Mouse (Mus musculus) thymus, postnatal 4 days (tissue): ENCODE results near the gene Mknk1.

Source experiments
- DNase-seq: peaks from one replicate; pipeline ENCODE4 v3.0.0; 2021

Gene Mknk1

GRCm38 (mm10) chr4:115897901-115898631 lies 59.1 kb downstream of the Mknk1 start:
- peak; percentile 22 for DNase-seq

DNA sequence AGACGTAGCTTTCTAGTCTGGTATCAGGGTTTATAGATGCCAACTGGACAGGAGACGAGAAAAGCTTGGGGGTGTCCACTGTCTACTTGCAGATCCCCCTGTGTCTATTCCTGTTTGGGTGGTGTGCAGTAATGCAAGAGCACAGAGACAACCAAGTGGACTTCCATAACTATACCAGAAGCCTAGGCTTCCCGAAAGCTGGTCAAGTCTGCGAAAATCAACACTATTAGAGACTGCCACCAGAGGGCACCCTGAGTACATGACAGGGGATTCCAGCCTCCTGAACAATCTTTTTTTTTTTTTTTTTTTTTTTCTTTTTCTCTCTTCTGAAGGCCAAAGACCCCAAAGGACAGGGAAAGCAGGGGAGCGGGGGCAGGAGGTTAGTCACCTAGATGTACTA lies 63.8 kb downstream of the Mknk1 start:
- DNase-seq: peak; percentile 84

DNA sequence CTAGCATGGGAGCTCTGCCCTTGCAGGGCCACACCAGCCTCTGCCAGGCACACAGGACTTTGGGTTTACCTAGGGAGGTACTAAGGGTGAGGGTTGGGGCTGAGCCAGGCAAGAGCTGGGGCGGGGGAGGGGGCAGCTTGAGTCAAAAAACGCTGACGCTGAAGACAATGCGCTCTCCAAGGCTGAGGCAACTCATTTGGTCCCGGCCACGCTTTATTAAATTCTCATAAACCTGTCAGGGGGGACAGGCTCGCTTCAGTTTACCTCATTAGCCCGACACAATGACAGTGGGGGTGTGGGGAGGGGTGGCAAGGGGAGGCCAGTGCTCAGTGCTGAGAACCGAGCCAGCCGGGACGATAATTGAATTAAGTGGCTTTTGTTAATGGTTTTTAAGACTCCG lies 65.4 kb downstream of the Mknk1 start:
- no peak for DNase-seq

- no peak for DNase-seq
Measured at GRCm38 (mm10) chr4:115905701-115906100, 66.7 kb downstream of the Mknk1 start.

DNA sequence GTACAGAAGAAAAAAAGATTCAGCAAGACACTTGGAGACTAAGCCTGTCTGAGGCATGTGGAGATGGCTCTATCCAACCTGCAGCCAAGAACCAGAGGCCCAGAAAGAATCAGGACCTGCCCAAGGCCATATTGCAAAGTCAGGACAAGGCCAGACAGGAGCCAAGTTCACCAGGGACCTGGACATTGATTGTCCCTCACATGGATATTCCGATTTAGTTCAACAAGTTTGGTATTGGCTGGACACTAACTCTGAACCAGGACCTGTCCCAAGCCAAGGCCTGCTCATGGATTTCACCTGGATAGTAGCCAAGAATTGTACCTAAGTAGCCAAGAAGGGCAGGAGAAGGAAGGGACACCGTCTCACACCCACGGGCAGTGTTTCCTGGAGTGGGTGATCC lies 67.8 kb downstream of the Mknk1 start:
- no peak for DNase-seq

DNA sequence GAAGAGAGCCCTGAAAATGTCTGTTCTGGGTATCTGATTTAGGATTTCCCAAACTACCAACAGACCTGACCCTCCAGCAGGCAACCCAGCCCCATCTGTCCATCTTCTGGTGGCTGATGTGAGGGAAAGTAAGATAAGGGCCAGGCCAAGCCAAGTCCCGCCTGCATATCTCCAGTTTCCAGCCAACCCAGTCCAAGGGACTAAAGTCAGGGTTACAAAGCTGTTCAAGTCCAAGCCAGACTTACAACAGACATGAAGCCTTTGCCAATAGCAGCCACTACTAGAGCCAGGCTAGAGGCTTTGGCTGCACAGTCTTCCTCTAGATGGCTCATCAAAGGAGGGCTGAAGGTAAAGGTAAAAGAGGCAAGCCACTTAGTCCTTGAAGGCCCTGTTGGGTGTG lies 69.0 kb downstream of the Mknk1 start:
- no peak for DNase-seq

DNA sequence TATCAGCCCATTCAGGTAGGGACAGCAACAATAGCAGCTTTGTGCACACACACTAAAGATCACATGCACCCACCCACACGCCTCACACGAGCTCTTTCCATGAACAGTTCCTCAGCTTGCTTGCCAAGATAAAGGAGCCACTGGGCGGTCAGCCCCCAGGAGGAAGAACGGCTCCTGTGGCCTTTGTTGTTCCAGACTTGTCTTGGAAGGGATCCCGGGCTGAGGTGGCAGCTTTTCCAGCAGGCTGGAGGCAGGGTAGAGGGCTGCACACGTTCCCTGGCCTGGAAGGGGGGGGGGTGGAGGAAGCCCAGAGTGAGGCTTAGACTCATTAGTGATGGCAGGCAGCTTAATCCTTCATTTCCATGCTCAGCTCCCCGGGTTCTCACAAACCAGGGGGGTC lies 69.6 kb downstream of the Mknk1 start:
- DNase-seq: no peak

DNA sequence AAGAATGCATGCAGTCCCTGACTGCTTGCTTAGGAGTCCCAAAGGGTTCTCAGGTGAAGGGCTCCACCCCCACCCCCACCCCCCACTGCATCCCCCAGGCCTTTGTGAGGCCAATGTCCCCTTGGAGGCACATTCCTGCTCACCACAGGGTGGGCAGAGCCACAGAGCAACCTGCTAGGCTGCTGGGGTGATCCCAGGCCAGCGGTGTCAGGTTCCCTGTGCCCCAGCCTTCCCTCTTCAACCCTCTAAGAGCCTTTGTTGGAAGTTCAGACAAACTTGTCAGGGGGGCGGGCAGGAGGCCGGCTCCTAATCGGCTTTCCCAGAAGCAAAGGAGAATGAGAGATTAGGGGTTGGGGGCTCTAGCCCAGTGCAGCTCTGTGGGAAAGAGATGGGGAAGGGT lies 72.6 kb downstream of the Mknk1 start:
- DNase-seq: no peak

GRCm38 (mm10) chr4:115919911-115920310 lies 80.9 kb downstream of the Mknk1 start:
- no peak for DNase-seq

DNA sequence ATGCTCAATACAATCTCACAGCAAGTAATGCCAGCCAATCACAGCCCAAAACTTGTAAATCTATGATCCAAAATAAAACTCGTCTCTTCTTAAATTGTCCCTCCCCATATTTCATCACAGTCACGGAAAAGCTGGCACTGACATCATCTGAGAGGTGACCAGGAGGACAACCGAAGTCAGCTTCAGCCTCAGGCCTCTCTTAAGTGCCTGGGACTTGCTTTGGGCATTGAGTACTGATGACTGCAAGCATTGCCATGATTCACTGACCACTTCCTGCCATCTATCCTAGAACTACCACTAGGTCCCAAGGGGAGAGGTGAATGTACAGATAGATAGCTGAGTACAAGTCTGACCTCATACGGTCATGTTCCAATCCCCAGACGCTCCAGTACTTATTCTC lies 83.7 kb downstream of the Mknk1 start:
- DNase-seq: no peak

- DNase-seq: no peak
Measured at GRCm38 (mm10) chr4:115923262-115923880, 84.4 kb downstream of the Mknk1 start.

GRCm38 (mm10) chr4:115927637-115928036 lies 88.6 kb downstream of the Mknk1 start:
- no peak for DNase-seq
